Mouse (Mus musculus) ES-Bruce4 (cell line): ENCODE results near the gene Gp9. TPM values are rescaled to one million over a fixed set of nuclear protein-coding genes. Genes with fewer than 3 reads are reported as not detected.

ENCODE experiments used
- H3K27ac ChIP-seq: 2 replicates; pipeline ENCODE4 v1.5.1; 2012; ENCODE audit warnings: low read length, inconsistent platforms; ENCODE audit not compliant: insufficient read depth
- H3K27me3 ChIP-seq: 2 replicates; pipeline ENCODE4 v1.6.1; 2012; ENCODE audit warnings: mild to moderate bottlenecking, low read length, inconsistent platforms; ENCODE audit not compliant: control insufficient read depth, poor library complexity, insufficient read depth, severe bottlenecking
- H3K36me3 ChIP-seq: 2 replicates; pipeline ENCODE4 v1.6.1; 2012; ENCODE audit warnings: inconsistent platforms, mild to moderate bottlenecking, low read length, moderate library complexity; ENCODE audit not compliant: control insufficient read depth, poor library complexity, insufficient read depth, severe bottlenecking
- H3K4me1 ChIP-seq: one replicate; pipeline ENCODE4 v1.8.1; 2011; ENCODE audit warnings: low read length; ENCODE audit not compliant: control insufficient read depth, insufficient read depth
- H3K4me3 ChIP-seq: 2 replicates; pipeline ENCODE4 v1.5.1; 2011; ENCODE audit warnings: low read depth, mild to moderate bottlenecking, low read length
- H3K9ac ChIP-seq: 2 replicates; pipeline ENCODE4 v1.6.1; 2012; ENCODE audit warnings: low read depth, mild to moderate bottlenecking, inconsistent platforms; ENCODE audit not compliant: poor library complexity, severe bottlenecking
- H3K9me3 ChIP-seq: replicated peaks from 2 replicates; pipeline ENCODE4 v1.6.1; 2012; ENCODE audit warnings: mild to moderate bottlenecking, low read length, inconsistent platforms; ENCODE audit not compliant: control insufficient read depth, poor library complexity, insufficient read depth, severe bottlenecking
- CTCF ChIP-seq: IDR thresholded peaks from one replicate; pipeline ENCODE4 v1.8.1; 2011; ENCODE audit warnings: low read depth, low read length
- EP300 ChIP-seq: IDR thresholded peaks from 2 replicates; pipeline ENCODE4 v1.6.1; 2011; ENCODE audit warnings: low read depth, low read length; ENCODE audit not compliant: insufficient read depth
- POLR2A ChIP-seq: IDR thresholded peaks from one replicate; pipeline ENCODE4 v1.8.1; 2011; ENCODE audit warnings: low read length; ENCODE audit not compliant: insufficient read depth
- polyA plus RNA-seq: library from polyadenylated mRNA; stranded (reverse); fragments of >200 nt; gene quantifications from 2 replicates; pipeline ENCODE4 v1.2.4, GENCODE M21; 2011; ENCODE audit warnings: low read depth; ENCODE audit not compliant: missing spikeins, insufficient read depth, insufficient read length

Gp9 gene
- polyA plus RNA-seq, 1 experiment: not detected

GRCm38 (mm10) chr6:87732151-87733011 is 45.5 kb upstream of the Gp9 start:
- TF ChIP-seq EP300: no peak
- no peak for TF ChIP-seq CTCF
- no peak for TF ChIP-seq POLR2A
- no peak overlapping the region for H3K9ac ChIP-seq
- no peaks in the 10 kb centered on the region for H3K36me3 ChIP-seq
- H3K9me3 ChIP-seq: no peaks in the 10 kb centered on the region
- H3K27me3 ChIP-seq: peaks cover 6% of the 10 kb centered on the region; the same call in 1 of the 2 replicates
- no peaks in the 10 kb centered on the region for H3K4me1 ChIP-seq
- peak overlapping the region; percentile 62 for H3K4me3 ChIP-seq
- no peak overlapping the region for H3K27ac ChIP-seq

DNA sequence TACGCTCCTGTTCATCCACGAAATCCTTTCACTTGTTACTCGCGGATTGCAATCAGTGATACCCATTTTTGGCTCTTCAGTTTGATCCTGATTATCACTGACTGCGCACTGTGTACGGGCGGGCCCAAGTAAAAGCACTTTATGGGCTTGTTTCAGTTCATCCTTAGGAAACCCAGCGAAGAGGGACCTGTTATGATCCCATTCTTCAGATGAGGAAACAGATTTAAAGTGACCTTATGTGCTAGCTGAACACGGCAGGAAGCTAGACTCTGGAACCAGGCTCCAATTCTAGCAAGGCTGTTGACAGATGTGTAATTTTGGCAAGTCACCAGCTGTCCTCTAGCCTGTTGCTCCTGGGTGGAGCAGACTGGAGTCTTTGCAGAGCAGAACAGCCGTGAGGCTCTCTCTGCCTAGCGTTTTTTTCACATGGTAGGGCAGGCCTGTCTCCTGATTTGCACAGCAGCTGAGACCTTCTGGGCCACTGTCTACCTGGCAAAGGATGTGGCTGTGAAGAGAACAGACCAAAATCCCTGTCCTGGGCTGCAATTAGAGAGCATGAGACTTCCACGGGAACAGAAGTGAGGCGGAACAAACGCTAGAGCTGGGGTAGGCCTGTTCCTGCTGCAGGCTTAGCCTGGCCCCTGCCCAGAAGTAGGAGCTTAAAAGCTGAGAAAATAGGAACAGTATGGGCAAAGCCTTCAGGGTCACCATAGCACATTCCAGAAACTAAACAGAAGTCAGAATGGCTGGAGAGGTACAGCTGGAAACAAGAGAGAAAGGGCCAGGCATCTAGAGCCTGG is 44.5 kb upstream of the Gp9 start:
- TF ChIP-seq CTCF (no peak), EP300 (no peak), POLR2A (no peak)
- Histone ChIP-seq H3K27me3 (peaks cover 6% of the 10 kb centered on the region; the same call in 1 of the 2 replicates), H3K36me3 (no peaks in the 10 kb centered on the region), H3K9me3 (no peaks in the 10 kb centered on the region), H3K27ac (no peak overlapping the region), H3K4me3 (0 out of 2 replicates have a peak overlapping the region, but pooled peaks have one; percentile 3), H3K4me1 (no peaks in the 10 kb centered on the region), H3K9ac (no peak overlapping the region)

- no peak for TF ChIP-seq POLR2A
- Histone ChIP-seq H3K27ac (no peak overlapping the region), H3K9me3 (no peaks in the 10 kb centered on the region), H3K36me3 (no peaks in the 10 kb centered on the region), H3K4me1 (no peaks in the 10 kb centered on the region), H3K9ac (no peak overlapping the region), H3K27me3 (peaks cover 6% of the 10 kb centered on the region; the same call in 1 of the 2 replicates), H3K4me3 (no peak overlapping the region)
These were observed 43.7 kb upstream of the Gp9 start for GRCm38 (mm10) chr6:87734136-87734535.

DNA sequence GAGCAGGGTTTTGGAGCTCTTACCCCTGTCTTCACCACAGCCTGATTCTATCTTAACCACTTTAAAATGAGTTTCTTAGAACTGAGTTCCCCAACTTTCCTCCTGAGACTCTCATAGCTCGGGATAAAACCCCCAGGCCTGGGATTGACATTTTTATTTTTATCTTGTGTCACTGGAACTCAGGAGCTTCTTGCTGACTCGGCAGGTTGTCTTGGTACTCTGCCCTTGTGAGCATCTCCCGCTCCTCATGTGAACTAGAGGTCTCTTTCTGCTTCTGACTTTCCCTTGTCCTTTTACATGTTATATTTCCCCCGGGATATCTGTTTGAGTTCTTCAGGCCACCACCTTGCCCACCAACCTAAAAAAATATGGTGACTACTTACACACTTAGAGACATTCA is 40.9 kb upstream of the Gp9 start:
- Histone ChIP-seq H3K27me3 (peaks cover 3% of the 10 kb centered on the region; the same call in 1 of the 2 replicates), H3K9ac (no peak overlapping the region), H3K9me3 (no peaks in the 10 kb centered on the region), H3K36me3 (no peaks in the 10 kb centered on the region), H3K27ac (no peak overlapping the region), H3K4me1 (no peaks in the 10 kb centered on the region), H3K4me3 (no peak overlapping the region)
- no peak for TF ChIP-seq POLR2A
- no peak for TF ChIP-seq CTCF
- TF ChIP-seq EP300: no peak

DNA sequence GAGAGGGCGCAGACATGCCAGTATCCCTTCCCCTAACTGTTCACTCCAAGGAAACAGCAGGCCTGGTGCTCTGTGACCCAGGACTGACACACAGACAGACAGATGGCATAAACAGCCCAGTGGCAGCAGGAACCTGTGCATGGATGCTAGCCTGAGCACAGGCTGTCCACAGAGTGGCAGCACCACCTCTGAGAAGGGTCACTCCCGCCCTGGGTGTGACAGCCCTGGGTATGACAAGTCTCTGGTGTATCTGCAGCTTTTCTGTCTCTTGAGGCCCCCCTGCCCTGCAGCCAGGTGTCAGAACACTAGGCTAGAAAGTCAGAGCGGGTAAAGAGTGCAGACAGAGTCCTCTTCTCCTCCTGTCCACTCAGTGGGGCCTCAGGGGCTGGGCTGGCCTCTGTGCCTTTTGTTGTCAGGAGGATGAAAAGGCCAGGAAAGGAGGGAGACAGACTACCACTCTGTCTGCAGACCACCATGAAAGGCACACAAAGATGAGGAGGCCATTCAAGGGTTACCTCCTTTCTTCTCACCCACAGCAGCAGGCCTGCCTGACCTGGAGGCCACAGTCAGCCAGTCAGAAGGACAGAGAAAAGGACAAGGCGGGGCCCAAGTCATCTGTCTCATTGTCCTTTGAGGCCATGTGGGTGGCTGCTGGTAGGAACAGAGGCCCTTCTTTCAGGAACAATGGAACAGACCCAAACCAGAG is 39.8 kb upstream of the Gp9 start:
- Histone ChIP-seq H3K36me3 (no peaks in the 10 kb centered on the region), H3K27me3 (no peaks in the 10 kb centered on the region), H3K27ac (no peak overlapping the region), H3K4me1 (no peaks in the 10 kb centered on the region), H3K9ac (no peak overlapping the region), H3K9me3 (no peaks in the 10 kb centered on the region), H3K4me3 (no peak overlapping the region)
- TF ChIP-seq EP300 (no peak), POLR2A (no peak), CTCF (no peak)

GRCm38 (mm10) chr6:87739898-87740297 is 38.0 kb upstream of the Gp9 start:
- Histone ChIP-seq H3K27ac (no peak overlapping the region), H3K9me3 (no peaks in the 10 kb centered on the region), H3K4me3 (no peak overlapping the region), H3K4me1 (no peaks in the 10 kb centered on the region), H3K9ac (no peak overlapping the region), H3K36me3 (no peaks in the 10 kb centered on the region), H3K27me3 (no peaks in the 10 kb centered on the region)
- no peak for TF ChIP-seq EP300
- TF ChIP-seq POLR2A: no peak
- TF ChIP-seq CTCF: no peak
